Mouse (Mus musculus) lung, postnatal 0 days (tissue): ENCODE results near the gene Mylk4.

ENCODE experiments used
- CTCF ChIP-seq: IDR thresholded peaks from 2 replicates; pipeline ENCODE4 v1.5.1; 2016; ENCODE audit warnings: antibody characterized with exemption, mild to moderate bottlenecking
- EP300 ChIP-seq: IDR thresholded peaks from 2 replicates; pipeline ENCODE4 v1.6.1; 2016; ENCODE audit warnings: antibody characterized with exemption, mild to moderate bottlenecking, control low read depth

DNA sequence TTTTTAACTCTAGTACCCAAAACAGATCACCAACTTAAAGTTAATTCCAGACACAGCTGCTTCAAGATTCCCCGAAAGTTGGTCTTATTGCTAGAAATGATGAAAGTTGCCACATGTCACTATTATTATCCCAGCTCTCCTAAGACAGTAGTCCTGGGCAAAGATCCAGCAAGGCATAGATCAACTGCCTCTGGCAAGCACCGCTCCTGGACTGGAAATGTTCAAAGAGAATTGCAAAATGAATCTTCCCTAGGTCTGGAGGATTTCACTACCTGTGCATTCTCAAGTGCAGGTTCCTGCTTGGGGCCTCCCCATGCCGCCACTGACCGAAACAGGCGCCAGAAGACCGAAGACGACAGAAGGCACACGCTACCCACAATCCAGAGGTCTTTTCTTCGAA is 7.9 kb downstream of the Mylk4 start:
- no peak for TF ChIP-seq EP300
- TF ChIP-seq CTCF, result no peak
